Mouse (Mus musculus) intestine, embryonic 16.5 days (tissue): ENCODE data around the gene Slc35a3. TPM values are rescaled to one million over a fixed set of nuclear protein-coding genes. Genes with fewer than 3 reads are reported as not detected.

Experiments
- ATAC-seq: fragments of 200-750 bp; cut with Nextera tagmentation; 2 replicates; pipeline ENCODE4 v1.8.0; 2017; ENCODE audit warnings: moderate TSS enrichment, moderate library complexity
- H3K27ac ChIP-seq: fragments of 300-500 bp; sonication (generic); 2 replicates; pipeline ENCODE4 v1.5.1; 2014; ENCODE audit warnings: mild to moderate bottlenecking, low read length
- H3K27me3 ChIP-seq: fragments of 300-500 bp; sonication (generic); replicated peaks from 2 replicates; pipeline ENCODE4 v1.6.1; 2014; ENCODE audit warnings: low read length, control low read depth, mixed read lengths; ENCODE audit not compliant: control insufficient read depth, insufficient read depth
- H3K36me3 ChIP-seq: fragments of 300-500 bp; sonication (generic); 2 replicates; pipeline ENCODE4 v1.6.1; 2014; ENCODE audit warnings: low read length, control low read depth; ENCODE audit not compliant: control insufficient read depth, insufficient read depth
- H3K4me1 ChIP-seq: fragments of 300-500 bp; sonication (generic); 2 replicates; pipeline ENCODE4 v1.6.1; 2014; ENCODE audit warnings: low read length, control low read depth, mixed read lengths; ENCODE audit not compliant: control insufficient read depth, insufficient read depth
- H3K4me2 ChIP-seq: fragments of 300-500 bp; sonication (generic); 2 replicates; pipeline ENCODE4 v1.6.1; 2014; ENCODE audit warnings: low read depth, low read length, control low read depth
- H3K4me3 ChIP-seq: fragments of 300-500 bp; sonication (generic); 2 replicates; pipeline ENCODE4 v1.5.1; 2014; ENCODE audit warnings: mild to moderate bottlenecking, low read length
- H3K9ac ChIP-seq: fragments of 300-500 bp; sonication (generic); 2 replicates; pipeline ENCODE4 v1.6.1; 2014; ENCODE audit warnings: low read depth, low read length
- H3K9me3 ChIP-seq: fragments of 300-500 bp; sonication (generic); 2 replicates; pipeline ENCODE4 v1.6.1; 2016; ENCODE audit warnings: low read length, control low read depth; ENCODE audit not compliant: control insufficient read depth
- WGBS: fragments of 180-500 bp; shearing (Covaris S2); extraction: QIAGEN DNeasy Blood & Tissue Kit; methylation state at CpG from one replicate; pipeline ENCODE4 v1.1.7; 2014; 5-methylcytosine and 5-hydroxymethylcytosine counted together
- polyA plus RNA-seq: library from polyadenylated mRNA; unstranded; fragments of >200 nt; fragmentation: Nextera tagmentation; extraction: Ambion mirVana; gene quantifications from 2 replicates; pipeline ENCODE4 v1.2.1, GENCODE M21; 2015

Slc35a3 gene
- polyA plus RNA-seq, 1 experiment from 2014 or later, result 19.8 TPM

DNA sequence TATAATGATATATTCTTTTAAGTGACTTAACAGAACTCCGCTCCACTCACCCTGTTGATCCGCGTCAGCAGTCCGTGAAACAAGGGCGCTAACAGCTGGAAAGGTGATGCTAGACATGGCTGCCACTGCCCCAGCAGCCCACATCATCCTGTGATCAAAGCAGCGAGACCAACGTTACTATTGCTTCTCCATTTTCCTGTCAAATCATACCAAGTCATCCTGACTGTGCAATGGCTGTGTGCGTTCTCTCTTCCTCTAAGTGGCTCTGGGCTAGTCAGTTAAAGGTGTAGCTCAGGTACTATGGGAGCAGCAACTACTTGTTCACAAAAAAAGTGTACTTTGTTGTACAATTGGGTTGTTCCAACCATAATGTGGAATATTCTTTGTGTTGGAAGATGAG lies 77.8 kb downstream of the Slc35a3 start:
- Histone ChIP-seq H3K4me1 (no peaks in the 10 kb centered on the region), H3K27ac (no peak overlapping the region), H3K4me3 (no peak overlapping the region), H3K9ac (no peak overlapping the region), H3K4me2 (no peak overlapping the region), H3K27me3 (no peaks in the 10 kb centered on the region), H3K9me3 (no peaks in the 10 kb centered on the region), H3K36me3 (peaks cover 14% of the 10 kb centered on the region)
- no peak for ATAC-seq
- WGBS, result 91% methylated on average over 8 of the region's 8 CpGs

DNA sequence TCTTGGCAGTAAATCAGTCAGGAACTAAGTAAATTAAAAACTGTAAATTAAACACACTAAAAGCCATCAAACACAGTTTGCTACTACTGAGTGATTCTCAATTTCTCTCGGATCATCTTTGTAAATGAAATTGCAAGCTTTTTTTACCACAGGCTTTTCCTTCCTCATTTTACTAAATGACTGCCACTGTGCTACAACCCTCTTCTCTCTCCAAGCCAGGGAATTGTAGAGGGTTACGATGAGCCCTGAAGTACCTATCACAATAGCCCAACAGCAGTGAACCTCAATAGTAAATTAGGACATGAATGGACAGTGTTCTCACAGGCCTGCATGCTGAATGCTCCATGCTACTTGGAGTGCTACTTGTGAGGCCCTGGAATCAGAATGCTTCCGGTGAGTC lies 78.5 kb downstream of the Slc35a3 start:
- Histone ChIP-seq H3K4me3 (no peak overlapping the region), H3K4me1 (no peaks in the 10 kb centered on the region), H3K27me3 (no peaks in the 10 kb centered on the region), H3K36me3 (peaks cover 9% of the 10 kb centered on the region), H3K9ac (no peak overlapping the region), H3K4me2 (no peak overlapping the region), H3K27ac (no peak overlapping the region), H3K9me3 (no peaks in the 10 kb centered on the region)
- 94% methylated on average over 3 of the region's 3 CpGs for WGBS
- no peak for ATAC-seq

GRCm38 (mm10) chr3:116632971-116633370 lies 79.7 kb downstream of the Slc35a3 start:
- Histone ChIP-seq H3K4me2 (no peak overlapping the region), H3K27me3 (no peaks in the 10 kb centered on the region), H3K9me3 (no peaks in the 10 kb centered on the region), H3K36me3 (peaks cover 9% of the 10 kb centered on the region), H3K4me1 (no peaks in the 10 kb centered on the region), H3K9ac (no peak overlapping the region), H3K27ac (no peak overlapping the region), H3K4me3 (no peak overlapping the region)
- no peak for ATAC-seq
- 89% methylated on average over 3 of the region's 3 CpGs for WGBS

GRCm38 (mm10) chr3:116631459-116631858 lies 81.2 kb downstream of the Slc35a3 start:
- no peaks in the 10 kb centered on the region for H3K27me3 ChIP-seq
- H3K4me2 ChIP-seq, result no peak overlapping the region
- no peak for ATAC-seq
- H3K36me3 ChIP-seq, result peaks cover 6% of the 10 kb centered on the region
- H3K9ac ChIP-seq, result no peak overlapping the region
- no peak overlapping the region for H3K4me3 ChIP-seq
- 82% methylated on average over 1 of the region's 1 CpGs for WGBS
- H3K9me3 ChIP-seq, result no peaks in the 10 kb centered on the region
- H3K27ac ChIP-seq, result no peak overlapping the region
- no peaks in the 10 kb centered on the region for H3K4me1 ChIP-seq

- no peak overlapping the region for H3K9ac ChIP-seq
- H3K36me3 ChIP-seq, result no peaks in the 10 kb centered on the region
- H3K27ac ChIP-seq, result no peak overlapping the region
- H3K4me2 ChIP-seq, result no peak overlapping the region
- no peaks in the 10 kb centered on the region for H3K27me3 ChIP-seq
- no peak overlapping the region for H3K4me3 ChIP-seq
- no peak for ATAC-seq
- no peaks in the 10 kb centered on the region for H3K4me1 ChIP-seq
- H3K9me3 ChIP-seq, result no peaks in the 10 kb centered on the region
- WGBS, result 94% methylated on average over 7 of the region's 7 CpGs
Measured at GRCm38 (mm10) chr3:116622641-116623040, 90.0 kb downstream of the Slc35a3 start.

DNA sequence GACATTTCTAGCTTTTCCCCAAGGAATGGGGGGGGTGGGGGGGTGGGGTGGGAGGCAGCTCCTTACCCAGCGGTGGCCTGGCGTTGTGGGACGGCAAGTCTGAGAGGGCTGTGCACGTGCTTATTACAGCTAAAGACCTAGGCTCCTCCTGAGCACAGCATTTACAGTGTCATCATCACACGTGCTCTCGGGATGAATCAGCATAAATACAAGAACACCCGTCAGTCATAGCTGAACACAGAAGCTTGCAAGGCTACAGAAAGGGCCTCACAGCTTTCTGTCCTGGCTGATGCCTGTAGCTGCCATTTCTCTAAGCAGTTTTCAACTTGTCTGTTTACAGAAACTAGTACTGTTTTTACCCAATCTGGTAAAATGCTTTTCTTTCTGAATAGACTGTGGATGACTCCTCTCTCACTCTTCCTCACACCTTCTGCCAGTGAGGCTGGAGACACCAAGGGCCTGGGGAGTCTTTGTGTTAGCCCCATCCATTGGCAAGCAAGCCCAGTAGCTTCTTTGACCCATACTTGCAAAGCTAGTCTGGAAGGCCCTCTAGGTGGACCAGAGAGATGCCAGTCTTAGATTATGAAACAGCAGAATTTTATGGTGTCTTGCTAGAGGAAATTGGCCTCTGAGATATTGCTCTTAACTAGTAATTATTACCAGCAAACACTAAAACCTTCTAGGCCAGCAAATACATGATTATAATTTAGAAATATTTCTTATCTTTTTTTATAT lies 91.8 kb downstream of the Slc35a3 start:
- no peaks in the 10 kb centered on the region for H3K27me3 ChIP-seq
- WGBS, result 94% methylated on average over 7 of the region's 7 CpGs
- peak; percentile 60; the same call in 1 of the 2 replicates for ATAC-seq
- H3K9ac ChIP-seq, result no peak overlapping the region
- no peaks in the 10 kb centered on the region; the same call in 1 of the 2 replicates for H3K36me3 ChIP-seq
- H3K4me3 ChIP-seq, result no peak overlapping the region
- H3K9me3 ChIP-seq, result no peaks in the 10 kb centered on the region
- H3K4me1 ChIP-seq, result no peaks in the 10 kb centered on the region
- H3K4me2 ChIP-seq, result no peak overlapping the region
- no peak overlapping the region for H3K27ac ChIP-seq

Other genes with a start within 250 kb of the Slc35a3 start
- gene Rtca, start 204.6 kb downstream of the Slc35a3 start, polyA plus RNA-seq, result 56.9 and 62.2 TPM in 2 replicates
- gene Dbt, start 199.8 kb downstream of the Slc35a3 start, polyA plus RNA-seq, result 20.9 and 21.7 TPM in 2 replicates
- gene Lrrc39, start 149.9 kb downstream of the Slc35a3 start, polyA plus RNA-seq, result 4.7 and 5.6 TPM in 2 replicates
- 11.3 and 14.4 TPM in 2 replicates for gene Sass6, start 117.8 kb downstream of the Slc35a3 start, polyA plus RNA-seq
- gene Trmt13, start 98.2 kb downstream of the Slc35a3 start, polyA plus RNA-seq, result 17.0 and 20.5 TPM in 2 replicates
- 81.3 TPM in 2 replicates for gene Mfsd14a, start 50.2 kb downstream of the Slc35a3 start, polyA plus RNA-seq
- gene Gm43191, start 31.6 kb downstream of the Slc35a3 start, polyA plus RNA-seq, result not detected in 2 replicates
- 9.9 and 10.3 TPM in 2 replicates for gene Agl, start 95.3 kb upstream of the Slc35a3 start, polyA plus RNA-seq
- 44.6 and 44.7 TPM in 2 replicates for gene Frrs1, start 146.6 kb upstream of the Slc35a3 start, polyA plus RNA-seq